Mouse (Mus musculus) ES-Bruce4 (cell line): ENCODE results near the gene Atp5s.

Source experiments
- CTCF ChIP-seq: IDR thresholded peaks from one replicate; pipeline ENCODE4 v1.8.1; 2011; ENCODE audit warnings: low read depth, low read length
- EP300 ChIP-seq: IDR thresholded peaks from 2 replicates; pipeline ENCODE4 v1.6.1; 2011; ENCODE audit warnings: low read depth, low read length; ENCODE audit not compliant: insufficient read depth

GRCm38 (mm10) chr12:69788380-69788779, 63.6 kb downstream of the Atp5s start:
- TF ChIP-seq CTCF (no peak), EP300 (no peak)
